Comparison of ENCODE assay signal across 19 mouse cellular contexts in genomic region chr13:49738011-49738410, GRCm38 (mm10).
"Had no signal": no experiment of that assay in that cellular context is flagged by ENCODE, and none has a peak within 500 bp of the region (broad histone marks: within the 10 kb centered on the region; RNA-seq: fewer than 3 reads in every experiment).

No protein-coding gene starts in this region.

- H3K4me2 ChIP-seq: lung, embryonic 15.5 days; midbrain, embryonic 11.5 days; midbrain, embryonic 13.5 days; midbrain, embryonic 15.5 days; neural tube, embryonic 12.5 days had no signal

- H3K27ac ChIP-seq: lung, embryonic 15.5 days; macrophage; midbrain, embryonic 13.5 days; midbrain, embryonic 15.5 days; neural tube, embryonic 12.5 days had no signal

- H3K4me1 ChIP-seq: lung, embryonic 15.5 days; midbrain, embryonic 13.5 days; midbrain, embryonic 15.5 days; neural tube, embryonic 12.5 days had no signal

- H3K9ac ChIP-seq: lung, embryonic 15.5 days; midbrain, embryonic 13.5 days; midbrain, embryonic 15.5 days; neural tube, embryonic 12.5 days had no signal

- H3K9me3 ChIP-seq: lung, embryonic 15.5 days; megakaryocyte, embryonic 14.5 days; midbrain, embryonic 13.5 days; midbrain, embryonic 15.5 days; neural tube, embryonic 12.5 days had no signal

- DNase-seq: lung, adult 18-20 months; lung, postnatal 14 days; lung, postnatal 36 days; retina, postnatal 1 day; right cerebral cortex, adult 18-20 months; right cerebral cortex, postnatal 25 days; right cerebral cortex, postnatal 4 days; spleen, adult 18-20 months; thymus, adult 18-20 months; thymus, postnatal 14 days; thymus, postnatal 36 days had no signal

- ATAC-seq: lung, postnatal 0 days; midbrain, embryonic 13.5 days; midbrain, embryonic 15.5 days had no signal

- H3K27me3 ChIP-seq: lung, embryonic 15.5 days; megakaryocyte, embryonic 14.5 days; midbrain, embryonic 13.5 days; midbrain, embryonic 15.5 days; neural tube, embryonic 12.5 days had no signal

- H3K4me3 ChIP-seq: lung, embryonic 15.5 days; megakaryocyte, embryonic 14.5 days; midbrain, embryonic 13.5 days; midbrain, embryonic 15.5 days; neural tube, embryonic 12.5 days had no signal
